Mouse (Mus musculus): ENCODE results near the gene Kif7.

Gene Kif7

GRCm38 (mm10) chr7:79715187-79715981 is at the start of gene Kif7:
Gene Kif7 (minus strand): TSS chr7:79715720.
- DNase-seq (ENCODE audit: inconsistent ontology term): peak; percentile 95

GRCm38 (mm10) chr7:79762106-79762505 is 46.6 kb upstream of the Kif7 start:
- no peak for DNase-seq (ENCODE audit: inconsistent ontology term)

GRCm38 (mm10) chr7:79761124-79761876 is 45.8 kb upstream of the Kif7 start:
- no peak for DNase-seq (ENCODE audit: inconsistent ontology term)

- no peak for DNase-seq (ENCODE audit: inconsistent ontology term)
These were observed 44.2 kb upstream of the Kif7 start for GRCm38 (mm10) chr7:79759766-79760165.

GRCm38 (mm10) chr7:79758176-79758575 is 42.7 kb upstream of the Kif7 start:
- no peak for DNase-seq (ENCODE audit: inconsistent ontology term)

GRCm38 (mm10) chr7:79756334-79756733 is 40.8 kb upstream of the Kif7 start:
- DNase-seq (ENCODE audit: inconsistent ontology term): no peak

GRCm38 (mm10) chr7:79749511-79749910 is 34.0 kb upstream of the Kif7 start:
- DNase-seq (ENCODE audit: inconsistent ontology term): no peak

- DNase-seq (ENCODE audit: inconsistent ontology term): no peak
These were observed 32.1 kb upstream of the Kif7 start for GRCm38 (mm10) chr7:79747659-79748058.

GRCm38 (mm10) chr7:79744585-79744984 is 29.1 kb upstream of the Kif7 start:
- DNase-seq (ENCODE audit: inconsistent ontology term): no peak

GRCm38 (mm10) chr7:79744051-79744450 is 28.5 kb upstream of the Kif7 start:
- DNase-seq (ENCODE audit: inconsistent ontology term): no peak

GRCm38 (mm10) chr7:79742659-79743536 is 27.4 kb upstream of the Kif7 start, which contains the start of the genes Pex11a and Wdr93:
Gene Pex11a (minus strand): TSS chr7:79743131.
Gene Wdr93 (plus strand): TSS chr7:79743163.
- DNase-seq (ENCODE audit: inconsistent ontology term): peak; percentile 87

- DNase-seq (ENCODE audit: inconsistent ontology term): no peak
These were observed 26.7 kb upstream of the Kif7 start for GRCm38 (mm10) chr7:79742277-79742658.

GRCm38 (mm10) chr7:79740279-79740678 is 24.8 kb upstream of the Kif7 start:
- DNase-seq (ENCODE audit: inconsistent ontology term): no peak

GRCm38 (mm10) chr7:79738913-79739312 is 23.4 kb upstream of the Kif7 start:
- no peak for DNase-seq (ENCODE audit: inconsistent ontology term)

- no peak for DNase-seq (ENCODE audit: inconsistent ontology term)
These were observed 21.0 kb upstream of the Kif7 start for GRCm38 (mm10) chr7:79736511-79736910.

- DNase-seq (ENCODE audit: inconsistent ontology term): no peak
These were observed 19.0 kb upstream of the Kif7 start for GRCm38 (mm10) chr7:79734563-79734962.

- DNase-seq (ENCODE audit: inconsistent ontology term): no peak
These were observed 17.1 kb upstream of the Kif7 start, which contains the start of gene Plin1 for GRCm38 (mm10) chr7:79732622-79733021. Gene Plin1 (minus strand): TSS chr7:79732903.

- DNase-seq (ENCODE audit: inconsistent ontology term): peak; percentile 23
These were observed 15.9 kb upstream of the Kif7 start for GRCm38 (mm10) chr7:79731438-79731837.

GRCm38 (mm10) chr7:79729743-79730370 is 14.3 kb upstream of the Kif7 start:
- peak; percentile 31 for DNase-seq (ENCODE audit: inconsistent ontology term)

- peak; percentile 70 for DNase-seq (ENCODE audit: inconsistent ontology term)
These were observed 13.6 kb upstream of the Kif7 start for GRCm38 (mm10) chr7:79729169-79729568.

GRCm38 (mm10) chr7:79728219-79728618 is 12.7 kb upstream of the Kif7 start:
- peak; percentile 59 for DNase-seq (ENCODE audit: inconsistent ontology term)

Data from Muller cell, postnatal 12 days (primary cell).